Mouse (Mus musculus) gastrocnemius, postnatal 10 days (tissue): ENCODE measurements around the gene Mcm2. TPM values are rescaled to one million over a fixed set of nuclear protein-coding genes. Genes with fewer than 3 reads are reported as not detected.

Experiments used
- DNase-seq: peaks from one replicate; pipeline ENCODE4 v3.0.0; 2021; ENCODE audit warnings: mixed read lengths
- long read RNA-seq, 2 experiments: library from polyadenylated mRNA; stranded (forward); transcript quantifications; one replicate each; pipeline ENCODE4 v2.0.0; 2021
- total RNA-seq, 2 experiments: library from RNA; stranded (reverse); gene quantifications; 2 replicates each; pipeline ENCODE4 v1.2.3; 2021

The Mcm2 gene
- total RNA-seq = 10 to 100 TPM; 15.5 to 23.7 TPM
- long read RNA-seq, experiment 1, transcript Mcm2-201 (16 exons, 3,371 nt) = major isoform, 54 of 74 reads
- long read RNA-seq, experiment 1, partial matches to known transcripts = 14 of 74 reads
- long read RNA-seq, experiment 1, other reads (novel, unspliced or antisense) = 6 of 74 reads
- long read RNA-seq, experiment 2, transcript Mcm2-201 (16 exons, 3,371 nt) = major isoform, 31 of 46 reads
- long read RNA-seq, experiment 2, partial matches to known transcripts = 11 of 46 reads
- long read RNA-seq, experiment 2, other reads (novel, unspliced or antisense) = 4 of 46 reads

DNA sequence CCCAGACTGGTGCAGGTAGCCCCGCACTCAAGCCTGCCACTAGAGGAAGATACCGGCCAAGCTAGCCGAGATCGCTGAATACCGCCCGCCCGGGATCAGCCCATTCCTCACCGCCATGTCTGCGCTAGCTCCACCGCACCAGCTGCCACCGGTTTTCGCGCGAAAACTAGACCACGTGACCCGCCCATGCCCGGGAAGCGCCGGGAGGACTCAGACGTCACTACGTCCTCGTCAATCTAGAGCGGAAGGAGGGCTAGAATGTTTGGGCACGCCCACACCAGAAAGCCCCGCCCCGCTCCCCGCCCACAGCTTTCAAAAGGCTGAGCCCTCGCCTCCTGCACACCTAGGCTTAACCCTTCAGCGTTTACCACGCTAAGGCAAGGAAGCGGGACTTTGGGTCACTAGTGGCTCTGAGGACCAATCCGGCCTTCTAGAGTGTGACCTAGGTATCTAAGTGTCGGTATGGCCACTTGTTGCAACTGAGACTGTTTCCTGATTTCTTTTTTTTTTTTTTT is at the start of gene Mcm2:
Gene Mcm2, minus strand, starts transcription at position 247 of the 515 bp plus-strand sequence.
- DNase-seq = peak; percentile 93

DNA sequence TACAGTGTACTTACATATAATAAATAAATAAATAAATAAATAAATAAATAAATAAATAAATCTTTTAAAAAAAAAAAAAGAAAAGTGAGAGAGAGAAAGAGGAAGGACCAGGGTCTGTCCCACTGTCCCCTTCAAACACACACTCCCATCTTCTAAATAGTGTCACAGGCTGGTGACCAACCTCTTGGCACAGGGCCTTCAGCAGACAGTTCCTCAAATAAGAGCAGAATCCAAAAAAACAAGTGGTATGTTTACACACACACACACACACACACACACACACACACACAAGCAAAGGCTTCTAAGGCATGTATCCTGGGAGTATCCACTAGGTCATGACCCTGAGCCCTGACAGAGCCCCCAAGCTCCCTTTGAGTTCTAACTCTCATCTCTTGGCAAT is 49.2 kb upstream of the Mcm2 start:
- DNase-seq = no peak

DNA sequence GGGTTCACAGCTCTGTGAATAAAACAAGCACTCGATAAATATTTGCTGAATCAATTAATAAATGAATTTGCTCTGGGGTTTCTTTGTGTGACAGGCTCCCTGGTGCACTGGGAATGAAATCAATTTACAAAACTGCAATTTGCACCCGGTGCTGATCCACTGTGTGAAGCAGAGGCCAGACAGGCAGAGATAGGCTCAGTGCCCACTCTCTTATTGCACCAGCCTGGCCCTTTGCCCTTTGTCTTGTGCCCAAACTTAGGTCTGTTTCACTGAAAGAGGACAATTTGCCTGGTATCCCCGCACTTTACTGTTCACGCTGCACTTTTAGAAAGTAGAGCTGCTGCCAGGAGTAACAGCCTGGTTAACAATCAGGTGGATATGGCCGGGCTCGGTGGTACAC is 47.9 kb upstream of the Mcm2 start:
- no peak for DNase-seq

DNA sequence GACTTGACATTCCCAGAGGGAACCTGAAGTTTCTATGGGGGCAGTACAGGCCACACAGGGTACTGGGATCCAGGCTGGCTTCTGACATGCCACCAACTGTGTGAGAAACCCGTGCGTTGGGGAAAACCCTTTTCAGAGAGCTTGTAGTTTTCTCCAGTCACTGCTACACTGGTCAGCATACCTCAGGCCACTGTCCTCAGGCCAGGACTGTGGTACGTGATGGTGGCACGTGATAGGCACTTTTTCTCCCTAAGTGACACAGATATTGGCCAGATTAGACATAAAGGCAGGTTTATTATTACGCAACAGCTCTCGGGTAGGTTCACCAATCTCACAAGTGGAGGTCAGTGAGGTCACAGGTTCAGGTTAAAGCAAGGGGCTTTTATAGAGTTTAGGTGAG is 45.1 kb upstream of the Mcm2 start:
- no peak for DNase-seq

DNA sequence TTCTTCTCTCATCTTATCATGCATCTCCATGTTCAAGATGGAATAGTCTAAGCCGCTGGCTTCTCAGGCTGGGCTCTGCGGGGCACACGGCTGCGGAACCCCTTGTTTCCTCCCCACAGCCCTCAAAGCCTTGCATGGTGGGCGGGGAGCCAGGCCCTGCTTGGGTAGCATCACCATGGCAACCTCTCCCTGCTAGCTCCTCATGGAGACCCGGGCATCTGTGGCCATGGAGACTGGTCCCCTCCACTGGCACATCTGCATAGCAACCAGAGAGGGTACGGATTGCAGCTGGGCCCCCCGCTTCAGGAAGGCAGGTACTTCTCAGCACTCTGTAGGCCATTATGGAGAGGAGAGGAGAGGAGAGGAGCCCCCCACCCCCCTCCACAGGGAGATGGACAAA is 44.0 kb upstream of the Mcm2 start:
- no peak for DNase-seq

DNA sequence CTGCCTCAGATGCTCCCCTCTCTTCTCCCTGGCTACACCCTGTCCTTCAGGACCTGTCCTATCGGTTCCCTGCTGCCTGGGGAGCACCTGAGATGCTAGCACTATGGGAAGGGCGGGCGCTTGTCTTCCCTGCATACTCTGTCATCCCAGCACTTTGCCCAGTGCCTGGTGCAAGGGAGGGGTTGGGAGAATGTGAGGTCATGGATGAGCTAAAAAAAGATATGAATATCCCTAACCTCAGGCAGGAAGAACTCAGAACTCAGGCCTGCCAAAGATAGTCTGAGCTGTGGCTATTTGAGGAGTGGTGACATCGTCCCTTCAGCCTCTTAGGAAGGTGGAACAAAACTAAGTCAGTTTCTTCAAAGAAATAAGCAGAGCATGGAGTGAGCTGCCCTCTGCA is 43.0 kb upstream of the Mcm2 start:
- DNase-seq = no peak

DNA sequence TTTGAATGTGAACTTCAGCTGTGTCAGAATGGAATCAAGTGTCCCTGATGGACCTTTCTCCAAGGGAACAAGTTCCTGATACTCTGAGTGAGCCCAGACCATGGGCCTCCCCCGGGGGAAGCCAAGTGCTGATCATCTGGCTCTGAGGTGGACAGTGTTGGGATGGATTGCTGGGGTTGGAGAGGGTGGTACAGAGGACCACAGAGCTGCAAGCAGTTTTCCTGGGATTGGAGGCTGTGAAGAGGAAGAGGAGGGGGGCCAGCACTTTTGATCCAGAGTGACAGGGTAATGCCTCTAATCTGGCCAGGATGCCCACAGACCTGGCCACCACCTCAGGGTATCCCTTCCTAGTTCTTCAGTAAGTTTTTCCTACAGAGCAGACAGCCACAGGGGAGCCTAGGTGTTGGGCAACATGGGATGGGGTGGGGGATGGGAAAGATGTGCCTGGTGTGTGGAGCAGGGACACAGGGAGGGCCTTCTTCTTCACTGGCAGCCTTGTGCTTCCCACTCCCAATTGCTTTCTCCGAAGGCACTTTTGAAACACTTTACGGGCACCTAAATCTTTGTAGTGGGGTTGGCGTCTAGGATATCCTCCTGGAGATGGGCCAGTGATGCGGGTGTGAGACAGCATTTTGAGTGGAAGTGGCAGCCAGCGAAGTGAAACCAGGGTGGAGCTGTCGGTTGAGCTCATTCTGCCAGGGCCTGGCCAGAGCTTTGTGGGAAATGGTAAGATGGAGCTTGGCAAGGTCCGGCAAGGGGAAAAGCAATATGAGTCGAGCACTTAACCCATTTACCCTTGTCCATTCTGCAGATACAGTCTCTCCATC is 41.7 kb upstream of the Mcm2 start:
- DNase-seq = no peak

DNA sequence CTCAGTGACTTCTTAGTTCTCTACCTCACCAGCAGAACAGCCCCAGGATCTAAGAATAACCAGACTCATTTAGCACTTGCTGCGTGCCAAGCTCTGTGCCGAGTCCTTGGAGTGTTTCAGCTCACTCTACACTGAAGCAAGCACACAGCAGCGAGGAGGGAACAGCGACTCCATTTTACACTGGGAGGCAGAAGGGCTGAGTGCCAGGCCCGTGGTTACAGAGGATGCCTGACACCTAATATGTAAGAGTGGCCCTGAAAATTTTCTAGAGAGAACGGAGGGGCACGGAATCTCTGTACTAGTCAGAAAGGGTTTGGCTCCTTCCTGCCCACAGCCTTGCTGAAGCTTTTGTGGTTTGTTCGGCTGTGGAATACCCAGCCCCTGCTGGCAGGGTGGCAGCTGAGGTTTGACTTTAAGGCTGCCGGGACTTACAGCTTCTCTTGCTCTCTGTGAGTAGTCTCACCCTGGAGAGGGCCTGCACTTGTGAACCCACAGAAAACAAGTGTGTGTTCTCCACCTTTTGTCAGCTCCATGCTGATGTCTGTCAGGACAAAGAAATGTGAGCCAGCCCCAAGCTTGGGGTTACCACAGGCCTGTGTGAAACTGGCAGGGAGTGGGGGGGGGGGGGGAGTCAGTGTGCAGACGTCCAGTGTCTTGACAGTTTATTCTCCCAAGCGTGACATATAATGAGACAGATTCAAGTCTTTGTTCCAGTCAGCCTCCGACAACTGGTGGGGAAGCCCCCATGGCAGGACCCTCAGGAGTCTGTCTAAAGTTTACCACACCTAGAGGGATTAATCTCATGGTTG is 40.9 kb upstream of the Mcm2 start:
- DNase-seq = no peak

DNA sequence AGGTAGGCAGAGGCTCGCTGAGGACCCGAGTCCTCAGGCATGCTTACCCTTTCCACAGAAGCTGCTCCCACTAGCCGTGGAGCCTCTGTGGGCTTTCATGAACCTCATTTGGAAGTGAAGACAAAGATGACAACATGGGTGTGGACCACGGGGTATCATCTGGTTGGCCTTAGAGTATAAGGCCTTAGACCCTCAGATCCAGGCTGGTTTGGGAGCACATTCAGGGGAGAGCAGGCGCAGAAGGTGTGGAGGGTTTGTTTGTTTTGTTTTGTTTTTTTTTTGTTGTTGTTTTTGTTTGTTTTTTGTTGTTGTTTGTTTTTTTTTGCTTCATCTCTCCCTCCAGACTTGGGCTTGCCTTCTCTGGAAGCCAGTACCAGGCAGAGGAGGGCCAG is 40.1 kb upstream of the Mcm2 start:
- DNase-seq = no peak

DNA sequence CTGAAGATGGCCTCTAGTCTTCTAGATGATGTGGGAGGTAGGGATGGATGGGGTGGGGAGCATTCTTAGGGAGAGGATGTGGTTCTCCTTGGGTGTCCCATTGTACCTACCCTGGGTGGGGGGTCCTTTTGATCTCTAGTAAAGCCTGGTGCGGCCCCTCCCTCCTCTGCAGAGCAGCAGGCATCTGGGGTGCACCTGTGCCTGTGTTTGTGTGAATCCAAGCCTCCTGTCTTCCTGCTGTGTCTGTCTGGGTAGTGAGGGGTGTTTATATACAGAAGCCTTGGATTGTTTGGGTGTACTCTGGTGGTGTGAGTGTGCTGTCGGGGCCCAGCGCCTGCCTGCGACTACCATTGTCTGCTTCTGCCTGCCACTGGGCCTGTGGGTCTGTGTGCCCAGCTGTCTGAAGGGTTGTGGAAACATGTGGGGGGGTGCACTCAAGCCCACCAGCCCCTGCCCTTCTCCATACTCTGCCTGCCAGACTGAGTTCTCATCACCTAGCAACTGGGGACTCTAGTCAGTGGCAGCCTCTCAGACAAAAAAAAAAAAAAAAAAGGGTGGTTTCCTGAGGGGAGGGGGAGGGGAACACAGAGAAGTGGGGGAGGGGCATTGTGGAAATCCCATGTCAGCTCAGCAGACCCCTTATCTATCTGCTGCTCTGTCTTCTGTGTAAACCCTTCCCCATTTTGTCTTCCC is 39.5 kb upstream of the Mcm2 start:
- no peak for DNase-seq

DNA sequence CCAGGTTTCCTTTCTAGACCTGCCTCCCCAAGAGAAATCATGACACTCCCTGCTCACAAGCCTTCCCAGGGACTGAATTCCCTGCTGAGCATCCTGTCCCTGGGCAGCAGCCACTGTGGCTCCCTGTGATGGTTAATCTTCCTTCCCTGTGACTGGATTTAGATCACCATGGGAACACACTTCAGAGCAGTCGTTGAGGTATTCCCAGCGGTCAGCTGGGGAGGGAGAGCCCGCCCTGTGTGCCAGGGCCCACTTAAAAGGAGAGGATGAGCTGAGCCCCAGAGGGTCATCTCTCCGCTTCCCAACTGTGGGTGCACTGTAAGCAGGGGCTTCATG is 38.6 kb upstream of the Mcm2 start:
- DNase-seq = no peak

DNA sequence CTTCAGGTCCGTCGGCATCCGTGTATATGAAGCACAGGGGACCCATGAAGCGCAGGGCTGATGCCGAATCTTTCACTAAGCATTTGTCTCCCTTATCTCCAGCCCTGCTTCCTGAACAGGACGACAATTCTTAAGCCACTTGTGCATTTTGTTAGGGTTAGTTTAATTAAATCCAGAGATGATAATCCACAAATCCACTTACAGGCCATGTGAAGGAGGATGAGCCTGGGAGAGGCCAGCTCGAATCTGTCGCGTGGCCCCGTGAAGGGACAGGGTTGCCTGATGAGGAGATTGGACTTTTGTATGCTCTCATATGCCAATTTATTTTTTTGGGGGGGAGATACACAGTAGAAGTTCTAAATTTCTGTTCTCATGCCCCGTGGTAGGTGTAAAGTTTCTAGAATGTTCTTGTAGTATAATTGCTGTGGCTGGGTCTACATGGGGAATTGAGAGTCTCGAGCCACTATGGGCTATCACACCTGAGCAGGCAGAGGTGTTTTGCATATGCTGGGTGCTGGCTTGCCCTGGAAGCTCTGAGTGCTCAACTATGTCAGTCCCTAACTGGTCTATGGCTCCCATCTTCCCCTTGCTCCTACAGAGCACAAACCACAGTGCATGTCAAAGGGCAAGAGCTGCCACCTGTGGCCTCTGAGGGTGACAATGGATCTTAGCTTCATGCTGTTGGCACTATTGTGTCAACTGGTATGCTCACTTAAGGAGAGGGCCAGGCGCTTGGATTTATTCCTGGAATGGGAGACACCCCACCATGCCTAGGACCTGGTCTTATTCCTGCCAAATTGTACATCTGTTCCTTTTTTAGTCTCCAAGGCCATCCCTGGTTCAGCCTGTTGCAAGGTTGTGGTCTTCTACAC is 38.0 kb upstream of the Mcm2 start:
- DNase-seq = no peak

DNA sequence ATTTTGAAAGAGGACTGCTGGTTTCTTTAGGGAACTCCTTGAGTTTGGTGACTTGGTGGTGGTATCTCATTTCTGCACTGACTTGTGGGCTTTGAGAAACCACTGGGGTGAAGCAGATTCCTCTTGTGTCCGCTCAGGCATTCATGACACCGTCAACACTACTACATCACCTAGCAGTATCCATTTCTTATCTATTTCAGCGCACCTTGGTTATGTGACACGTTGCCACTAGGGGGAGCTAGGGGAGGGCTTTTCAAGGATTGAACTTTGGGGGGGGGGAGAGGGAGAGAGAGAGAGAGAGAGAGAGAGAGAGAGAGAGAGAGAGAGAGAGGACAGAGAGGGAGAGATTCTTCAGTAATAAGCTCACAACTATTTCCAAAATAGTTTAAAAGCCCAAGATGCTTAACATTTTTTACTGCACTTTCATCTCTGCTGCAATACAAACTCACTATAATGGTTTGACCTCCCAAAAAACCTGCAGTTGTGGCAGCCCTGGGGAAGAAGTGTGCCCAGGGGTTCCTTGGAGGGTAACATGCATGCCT is 37.2 kb upstream of the Mcm2 start:
- DNase-seq = peak; percentile 62

DNA sequence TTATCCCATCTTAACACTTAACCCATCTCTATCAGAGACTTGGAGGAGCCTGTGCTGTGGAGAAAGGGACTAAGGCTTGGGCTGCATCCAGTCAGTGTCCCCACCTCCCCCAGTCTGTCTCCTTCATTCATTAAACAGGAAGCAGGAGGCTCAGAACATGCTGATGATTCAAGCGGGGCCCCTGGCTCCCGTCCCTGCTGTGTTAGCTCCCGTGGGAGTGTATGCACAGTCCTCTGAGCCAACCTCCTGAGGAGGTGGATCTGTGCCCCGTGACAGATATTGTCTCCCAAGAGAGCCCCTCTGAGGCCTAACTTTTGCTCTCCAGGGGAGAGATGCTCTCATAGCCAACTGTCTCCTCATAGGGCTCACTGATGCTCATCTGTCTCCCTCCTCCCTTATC is 36.2 kb upstream of the Mcm2 start:
- DNase-seq = no peak

DNA sequence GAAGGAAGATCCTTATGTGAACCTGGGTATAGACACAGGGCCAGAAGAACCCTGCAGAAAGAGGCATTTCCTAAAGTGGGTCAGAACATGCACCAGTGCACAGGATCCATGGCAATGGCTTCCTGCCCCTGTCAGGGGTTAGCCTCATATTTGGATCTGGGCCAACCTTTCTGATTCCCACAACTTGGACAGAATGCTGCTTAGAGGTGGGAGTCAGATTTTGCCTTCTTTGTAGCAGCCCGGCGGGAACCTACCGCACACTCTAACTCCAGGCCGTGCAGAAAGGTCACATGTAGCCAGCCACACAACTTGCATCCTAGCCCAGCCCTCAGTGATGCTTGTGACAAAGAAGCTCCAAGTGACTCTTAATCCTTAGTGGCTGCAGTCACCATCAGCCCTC is 35.6 kb upstream of the Mcm2 start:
- no peak for DNase-seq

DNA sequence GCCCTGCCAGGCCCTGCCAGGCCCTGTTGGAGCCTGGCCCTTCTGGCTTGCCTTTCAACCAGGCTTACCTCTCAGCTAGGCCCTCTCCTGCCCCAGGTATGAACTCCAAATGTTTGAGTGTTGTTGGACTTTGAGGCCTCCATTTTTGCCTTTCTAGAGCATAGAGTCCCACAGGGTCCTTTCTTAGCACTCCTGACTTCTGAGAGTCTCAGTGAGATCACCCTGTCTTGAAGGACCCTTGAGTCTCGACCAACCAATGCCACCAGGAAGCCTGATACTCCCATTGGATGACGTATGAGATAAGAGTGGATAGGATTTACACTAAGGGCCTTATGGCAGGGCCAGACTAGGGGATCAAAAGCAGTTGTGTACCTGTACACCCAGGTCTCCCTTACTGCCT is 32.9 kb upstream of the Mcm2 start:
- no peak for DNase-seq

DNA sequence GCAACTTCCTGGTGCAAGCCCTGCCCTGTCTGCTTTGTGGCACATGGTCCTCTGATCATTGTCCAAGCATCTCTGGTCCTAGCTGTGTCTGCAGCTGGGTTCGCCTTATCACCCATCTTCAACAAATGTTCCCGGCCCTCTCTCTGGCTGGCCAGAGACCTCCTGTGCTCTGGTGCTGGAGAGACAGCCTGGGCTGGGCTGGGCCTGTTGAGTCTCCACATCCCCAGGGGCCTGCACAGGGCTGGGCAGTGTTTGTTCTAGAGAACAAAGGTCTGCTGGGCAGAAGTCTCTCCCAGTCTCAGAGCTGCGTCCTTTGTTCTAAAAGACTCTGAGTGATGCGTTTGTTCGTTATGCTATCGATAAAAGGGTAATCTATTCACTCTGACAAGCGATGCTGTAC is 31.5 kb upstream of the Mcm2 start:
- DNase-seq = no peak

DNA sequence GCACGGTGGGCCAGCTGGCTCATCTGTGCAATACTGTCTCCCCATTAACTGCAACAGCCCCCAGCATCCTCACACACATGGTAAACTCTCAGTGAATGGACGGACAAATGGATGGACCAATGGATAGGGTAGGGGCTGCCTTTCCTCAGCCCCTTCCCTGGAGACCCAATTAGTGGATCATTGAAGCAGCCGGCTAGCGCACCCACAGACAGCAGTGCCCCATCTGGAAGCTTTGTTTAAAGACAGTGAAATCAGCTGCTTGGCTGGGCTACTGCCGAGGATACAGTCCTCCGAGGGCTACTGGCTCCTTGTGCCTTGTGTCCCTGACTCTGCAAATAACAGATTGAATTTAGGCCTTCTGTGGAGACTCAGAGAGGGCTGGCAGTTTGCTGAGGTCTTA is 30.9 kb upstream of the Mcm2 start:
- DNase-seq = no peak

DNA sequence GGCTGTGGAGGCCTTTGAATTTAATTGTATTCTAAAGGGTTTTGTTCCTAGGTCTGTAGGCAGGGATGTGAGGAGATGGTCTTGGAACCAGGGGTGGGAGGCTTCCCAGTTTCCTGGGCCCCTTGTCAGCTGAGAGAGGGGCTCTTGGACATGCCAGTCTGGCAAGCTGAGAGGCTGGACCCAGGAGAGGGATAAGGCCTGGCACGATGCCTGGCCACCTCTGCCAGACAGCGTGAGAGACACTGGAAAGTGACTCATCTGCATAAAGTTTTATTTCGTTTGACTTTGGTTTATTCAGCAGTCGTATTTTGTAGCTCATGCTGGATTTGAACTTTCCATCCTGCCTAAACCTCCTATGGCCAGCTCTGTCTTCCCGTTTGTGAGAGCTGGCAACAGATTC is 30.0 kb upstream of the Mcm2 start:
- DNase-seq = no peak

DNA sequence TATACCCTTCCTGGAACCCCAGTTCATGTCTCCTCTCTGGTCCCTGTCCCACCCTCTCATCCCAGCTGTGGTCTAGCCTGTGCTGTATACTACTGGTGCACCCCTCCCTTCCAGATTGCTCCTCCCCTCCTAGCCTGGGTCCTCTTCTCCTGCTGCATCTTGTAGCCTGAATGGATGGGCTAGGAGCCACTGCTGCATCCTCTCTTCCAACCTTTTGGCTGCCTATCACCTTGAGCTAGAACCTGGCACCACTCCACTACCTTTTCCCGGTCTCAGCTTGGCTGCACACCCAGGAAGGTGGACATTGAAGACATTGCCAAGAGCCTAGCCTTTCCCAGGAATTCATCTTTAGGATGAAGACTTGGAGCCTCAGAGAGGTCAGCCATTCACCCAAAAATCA is 29.4 kb upstream of the Mcm2 start:
- no peak for DNase-seq

DNA sequence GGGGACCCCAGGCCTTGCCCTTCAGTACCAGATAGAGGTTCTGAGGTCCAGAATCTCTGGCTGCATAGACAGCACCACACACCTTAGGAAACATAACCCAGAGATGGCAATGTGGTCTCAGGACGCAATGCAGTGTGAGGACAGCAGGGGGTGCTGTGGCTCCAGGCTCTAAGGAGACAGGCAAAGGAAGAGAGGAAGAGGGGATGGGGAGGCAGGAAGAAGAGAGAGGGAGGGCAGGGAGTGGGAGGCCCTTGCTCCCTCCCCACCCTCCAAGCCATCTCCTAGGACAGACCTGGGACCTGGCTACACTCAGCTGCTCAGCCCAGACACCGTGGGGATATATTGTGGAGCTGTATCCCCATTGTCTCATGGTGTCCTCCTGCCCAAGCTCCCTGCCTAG is 29.0 kb upstream of the Mcm2 start:
- DNase-seq = peak; percentile 81
